In genomic region chr13:75710152-75710551, GRCm38 (mm10) we compare ENCODE assay signal across 13 mouse cellular contexts. TPM values are rescaled to one million over a fixed set of nuclear protein-coding genes. Genes with fewer than 3 reads are reported as not detected.
DNase-seq lines count a peak whose midpoint lies in the region; ATAC-seq and TF ChIP-seq lines count a peak whose summit lies in the region.
"Had no signal": no experiment of that assay in that cellular context is flagged by ENCODE, and none has a peak within 500 bp of the region (broad histone marks: within the 10 kb centered on the region; RNA-seq: fewer than 3 reads in every experiment).

No protein-coding gene starts in this region.

- no peaks in the 10 kb centered on the region for H3K9me3 ChIP-seq in G1E (replicated peaks)
- no peaks in the 10 kb centered on the region for H3K9me3 ChIP-seq in liver, embryonic 12.5 days (replicated peaks)
- H3K9me3 ChIP-seq: forebrain, embryonic 12.5 days had no signal

- H3K9ac ChIP-seq in liver, embryonic 12.5 days, result peak overlapping the region; percentile 99
- H3K9ac ChIP-seq: forebrain, embryonic 12.5 days had no signal

- intact Hi-C loops in left cerebral cortex, adult 2 months (cut with DNase I), result no loop called here

- DNase-seq in left cerebral cortex, adult 2 months (ENCODE audit: extremely low spot score in 1 of 2, low spot score in 2 of 2), result no peak
- no peak for DNase-seq in left cerebral cortex, adult 11 months (ENCODE audit: low spot score)
- no peak for DNase-seq in G1E (ENCODE audit: low spot score)
- DNase-seq in frontal cortex, postnatal 25 days (ENCODE audit: low spot score in 2 of 2), result no peak
- no peak for DNase-seq in cerebellum, adult 9-11 months
- DNase-seq in spleen, postnatal 14 days (ENCODE audit: low spot score in 2 of 2), result no peak
- DNase-seq: cerebellum, adult 2 months; heart, adult 18-20 months; kidney, postnatal 36 days had no signal

- H3K4me2 ChIP-seq in liver, embryonic 12.5 days, result peak overlapping the region; percentile 80

- TF ChIP-seq POLR2A in cortical plate, adult 2 months (IDR thresholded peaks at IDR 0.05; ENCODE audit: extremely low read depth, insufficient read depth, low read length), result no peak

- H3K27me3 ChIP-seq in G1E (ENCODE audit: insufficient read depth, low read length), result no peaks in the 10 kb centered on the region
- no peaks in the 10 kb centered on the region for H3K27me3 ChIP-seq in liver, embryonic 12.5 days (replicated peaks)

- 32% methylated on average over 6 of the region's 6 CpGs for WGBS in liver, embryonic 12.5 days (ENCODE audit: insufficient replicate concordance)

- TF ChIP-seq CTCF in left cerebral cortex, adult 2 months (IDR thresholded peaks at IDR 0.05), result no peak
- no peak for TF ChIP-seq CTCF in G1E (IDR thresholded peaks at IDR 0.05; ENCODE audit: low read depth, low read length)
- TF ChIP-seq CTCF in cortical plate, adult 2 months (IDR thresholded peaks at IDR 0.05; ENCODE audit: extremely low read depth, insufficient read depth, low read length), result no peak

- ATAC-seq in G1E (ENCODE audit: extremely low read depth, insufficient number of reproducible peaks, low FRiP score, poor library complexity, severe bottlenecking), result no peak
- ATAC-seq in liver, embryonic 12.5 days, result no peak
- ATAC-seq: inflammation-experienced regulatory T-cells, adult 6 months had no signal

- H3K4me1 ChIP-seq in G1E (ENCODE audit: insufficient read depth, low read depth, low read length), result peaks cover 54% of the 10 kb centered on the region
- peaks cover 10% of the 10 kb centered on the region for H3K4me1 ChIP-seq in cortical plate, adult 2 months (ENCODE audit: control insufficient read depth, insufficient read depth, low read length)
- peaks cover 62% of the 10 kb centered on the region for H3K4me1 ChIP-seq in liver, embryonic 12.5 days

- H3K27ac ChIP-seq in left cerebral cortex, adult 2 months, result peak overlapping the region; percentile 91; the same call in 1 of the 2 replicates
- no peak overlapping the region for H3K27ac ChIP-seq in cortical plate, adult 2 months (ENCODE audit: insufficient read depth, low read length)
- H3K27ac ChIP-seq in liver, embryonic 12.5 days, result peak overlapping the region; percentile 95
- H3K27ac ChIP-seq: forebrain, embryonic 12.5 days had no signal

- H3K36me3 ChIP-seq in G1E (replicated peaks), result peaks cover 8% of the 10 kb centered on the region
- peaks cover 42% of the 10 kb centered on the region for H3K36me3 ChIP-seq in liver, embryonic 12.5 days
- H3K36me3 ChIP-seq: forebrain, embryonic 12.5 days had no signal

- peak overlapping the region; percentile 84 for H3K4me3 ChIP-seq in left cerebral cortex, adult 2 months
- peak overlapping the region; percentile 88; the same call in 1 of the 2 replicates for H3K4me3 ChIP-seq in G1E (ENCODE audit: low read depth, low read length)
- H3K4me3 ChIP-seq in cortical plate, adult 2 months (ENCODE audit: insufficient read depth, low read length), result peak overlapping the region; percentile 28; the same call in 1 of the 2 replicates
- H3K4me3 ChIP-seq in liver, embryonic 12.5 days, result peak overlapping the region; percentile 98
- H3K4me3 ChIP-seq: forebrain, embryonic 12.5 days had no signal

RNA-seq across cellular contexts. Expression of gene Ell2, which starts 3.6 kb away (rescaled TPM):
- total RNA-seq in left cerebral cortex, adult 2 months (2021), result 10 to 100 TPM; 44.2 to 45.7 TPM
- total RNA-seq in G1E (2014; fragmentation: Nextera tagmentation) (68.9 and 76.4 TPM in 2 replicates), G1E (2017) (28.6 and 37.2 TPM in 2 replicates)
- 18.9 and 23.0 TPM in 2 replicates for polyA plus RNA-seq in G1E (2012)
- polyA plus RNA-seq in cortical plate, adult 2 months (2012; rRNA removed), result 20.5 and 21.2 TPM in 2 replicates
- polyA plus RNA-seq in liver, embryonic 12.5 days (2016; fragmentation: Nextera tagmentation; extraction: Ambion mirVana), result 59.6 and 66.2 TPM in 2 replicates

Comparison
In these comparisons a context has a peak if more than half of its experiments do, and no peak if none do; other contexts are left out.
1. H3K4me3 ChIP-seq: peak in every context shown above with its lines; median percentile 98 in liver, embryonic 12.5 days; 88 in G1E; 84 in left cerebral cortex, adult 2 months; 28 in cortical plate, adult 2 months.